Mouse (Mus musculus): ENCODE data around the gene Dcxr.

- TF ChIP-seq POLR2A (IDR thresholded peaks at IDR 0.05; ENCODE audit: borderline replicate concordance, extremely low read depth, insufficient read depth, insufficient read length, poor library complexity, severe bottlenecking) = 0 out of 2 replicates have a peak, but pooled peaks have one; percentile 27
- TF ChIP-seq CTCF (IDR thresholded peaks at IDR 0.05; ENCODE audit: borderline replicate concordance, extremely low read depth, insufficient read depth, insufficient read length) = no peak
Measured at GRCm38 (mm10) chr11:120721124-120722066, 5.7 kb downstream of the Dcxr start, which contains the start of gene Rac3.

Measured in brain, embryonic 14.5 days (tissue).